Mouse (Mus musculus): Measurements from ENCODE around the gene Olfr555. TPM values are rescaled to one million over a fixed set of nuclear protein-coding genes. Genes with fewer than 3 reads are reported as not detected.
"Not testable (repeated sequence)": the region's sequence is repeated elsewhere in the genome, so short reads cannot be mapped to it uniquely, and the experiment has no call there.

Olfr555 gene
- total RNA-seq (2021) (not detected), polyA plus RNA-seq (2012; rRNA removed) (not detected in 2 replicates)
- long read RNA-seq, result 0 reads

GRCm38 (mm10) chr7:102658523-102658922 is at the start of gene Olfr555:
Gene Olfr555 (plus strand): TSS chr7:102658823.
- Histone ChIP-seq H3K4me3 (no peak within 1 kb of the TSS), H3K27me3 (ENCODE audit: control insufficient read depth, insufficient read depth, low read length) (no peaks in the 10 kb centered on the region), H3K4me1 (ENCODE audit: control insufficient read depth, insufficient read depth, low read length) (no peaks in the 10 kb centered on the region), H3K79me2 (replicated peaks; ENCODE audit: control insufficient read depth, insufficient read depth, low read length) (no peaks in the 10 kb centered on the region), H3K27ac (no peak within 1 kb of the TSS), H3K36me3 (ENCODE audit: control insufficient read depth, insufficient read depth, low read length) (no peaks in the 10 kb centered on the region), H3K9ac (ENCODE audit: low read depth, low read length) (no peak within 1 kb of the TSS)
- WGBS, result 57% methylated on average over 1 of the region's 1 CpGs
- intact Hi-C loops (cut with DNase I), result no loop called here
- DNase-seq, result no peak
- TF ChIP-seq POLR2A (IDR thresholded peaks at IDR 0.05; ENCODE audit: insufficient read depth, low read depth, low read length) (no peak), EP300 (IDR thresholded peaks at IDR 0.05; ENCODE audit: insufficient read depth, low read depth, low read length) (no peak), CTCF (IDR thresholded peaks at IDR 0.05) (no peak)

- no peaks in the 10 kb centered on the region for H3K36me3 ChIP-seq (ENCODE audit: control insufficient read depth, insufficient read depth, low read length)
- no peak for DNase-seq
- intact Hi-C loops (cut with DNase I), result no loop called here
- H3K9ac ChIP-seq (ENCODE audit: low read depth, low read length), result no peak within 1 kb of the TSS
- H3K4me3 ChIP-seq, result no peak within 1 kb of the TSS
- TF ChIP-seq POLR2A (IDR thresholded peaks at IDR 0.05; ENCODE audit: insufficient read depth, low read depth, low read length), result no peak
- no peaks in the 10 kb centered on the region for H3K79me2 ChIP-seq (replicated peaks; ENCODE audit: control insufficient read depth, insufficient read depth, low read length)
- H3K27me3 ChIP-seq (ENCODE audit: control insufficient read depth, insufficient read depth, low read length), result no peaks in the 10 kb centered on the region
- no peak within 1 kb of the TSS for H3K27ac ChIP-seq
- no peaks in the 10 kb centered on the region for H3K4me1 ChIP-seq (ENCODE audit: control insufficient read depth, insufficient read depth, low read length)
Measured at GRCm38 (mm10) chr7:102618118-102618517, 40.5 kb upstream of the Olfr555 start, which contains the start of gene Olfr553. Gene Olfr553 (minus strand): TSS chr7:102618218.

GRCm38 (mm10) chr7:102619608-102620007 is 39.0 kb upstream of the Olfr555 start:
- Histone ChIP-seq H3K4me3 (no peak overlapping the region), H3K9ac (ENCODE audit: low read depth, low read length) (no peak overlapping the region), H3K36me3 (ENCODE audit: control insufficient read depth, insufficient read depth, low read length) (no peaks in the 10 kb centered on the region), H3K79me2 (replicated peaks; ENCODE audit: control insufficient read depth, insufficient read depth, low read length) (no peaks in the 10 kb centered on the region), H3K4me1 (ENCODE audit: control insufficient read depth, insufficient read depth, low read length) (no peaks in the 10 kb centered on the region), H3K27me3 (ENCODE audit: control insufficient read depth, insufficient read depth, low read length) (no peaks in the 10 kb centered on the region), H3K27ac (no peak overlapping the region)
- WGBS, result 22% methylated on average over 5 of the region's 5 CpGs
- DNase-seq, result peak in 1 of 2 experiments; percentile 14
- TF ChIP-seq CTCF (IDR thresholded peaks at IDR 0.05) (no peak), POLR2A (IDR thresholded peaks at IDR 0.05; ENCODE audit: insufficient read depth, low read depth, low read length) (no peak), EP300 (IDR thresholded peaks at IDR 0.05; ENCODE audit: insufficient read depth, low read depth, low read length) (no peak)
- intact Hi-C loops (cut with DNase I), result no loop called here

GRCm38 (mm10) chr7:102620368-102620767 is 38.3 kb upstream of the Olfr555 start:
- DNase-seq; intact Hi-C loops (cut with DNase I): not testable (repeated sequence)
- WGBS, result 83% methylated on average over 19 of the region's 19 CpGs

GRCm38 (mm10) chr7:102636665-102637064 is 22.0 kb upstream of the Olfr555 start:
- no peaks in the 10 kb centered on the region for H3K27me3 ChIP-seq (ENCODE audit: control insufficient read depth, insufficient read depth, low read length)
- H3K4me1 ChIP-seq (ENCODE audit: control insufficient read depth, insufficient read depth, low read length), result no peaks in the 10 kb centered on the region; the same call in 1 of the 2 replicates
- no peaks in the 10 kb centered on the region for H3K36me3 ChIP-seq (ENCODE audit: control insufficient read depth, insufficient read depth, low read length)
- H3K9ac ChIP-seq (ENCODE audit: low read depth, low read length), result no peak overlapping the region
- no peak for DNase-seq
- intact Hi-C loops (cut with DNase I), result no loop called here
- 30% methylated on average over 3 of the region's 3 CpGs for WGBS
- TF ChIP-seq CTCF (IDR thresholded peaks at IDR 0.05) (peak; percentile 76), EP300 (IDR thresholded peaks at IDR 0.05; ENCODE audit: insufficient read depth, low read depth, low read length) (no peak)
- H3K4me3 ChIP-seq, result no peak overlapping the region
- no peaks in the 10 kb centered on the region for H3K79me2 ChIP-seq (replicated peaks; ENCODE audit: control insufficient read depth, insufficient read depth, low read length)
- H3K27ac ChIP-seq, result no peak overlapping the region

More at GRCm38 (mm10) chr7:102620368-102620767, 38.3 kb upstream of the Olfr555 start:
- not testable (repeated sequence) for H3K9ac ChIP-seq (ENCODE audit: low read depth, low read length); H3K4me1 ChIP-seq (ENCODE audit: control insufficient read depth, insufficient read depth, low read length); H3K36me3 ChIP-seq (ENCODE audit: control insufficient read depth, insufficient read depth, low read length); H3K27ac ChIP-seq; H3K79me2 ChIP-seq (replicated peaks; ENCODE audit: control insufficient read depth, insufficient read depth, low read length); H3K4me3 ChIP-seq; H3K27me3 ChIP-seq (ENCODE audit: control insufficient read depth, insufficient read depth, low read length)

- H3K36me3 ChIP-seq (ENCODE audit: control insufficient read depth, insufficient read depth, low read length), result no peaks in the 10 kb centered on the region
- H3K4me1 ChIP-seq (ENCODE audit: control insufficient read depth, insufficient read depth, low read length), result no peaks in the 10 kb centered on the region; the same call in 1 of the 2 replicates
- no peak for DNase-seq
- intact Hi-C loops (cut with DNase I), result no loop called here
- TF ChIP-seq EP300 (IDR thresholded peaks at IDR 0.05; ENCODE audit: insufficient read depth, low read depth, low read length) (no peak), POLR2A (IDR thresholded peaks at IDR 0.05; ENCODE audit: insufficient read depth, low read depth, low read length) (no peak), CTCF (IDR thresholded peaks at IDR 0.05) (no peak)
- no peaks in the 10 kb centered on the region for H3K79me2 ChIP-seq (replicated peaks; ENCODE audit: control insufficient read depth, insufficient read depth, low read length)
- H3K27me3 ChIP-seq (ENCODE audit: control insufficient read depth, insufficient read depth, low read length), result no peaks in the 10 kb centered on the region
- H3K4me3 ChIP-seq, result no peak within 1 kb of the TSS
- no peak within 1 kb of the TSS for H3K27ac ChIP-seq
- no peak within 1 kb of the TSS for H3K9ac ChIP-seq (ENCODE audit: low read depth, low read length)
- WGBS, result 74% methylated on average over 1 of the region's 1 CpGs
Measured at GRCm38 (mm10) chr7:102638132-102638531, 20.5 kb upstream of the Olfr555 start, which contains the start of gene Olfr554. Gene Olfr554 (plus strand): TSS chr7:102638432.

GRCm38 (mm10) chr7:102644945-102645344 is 13.7 kb upstream of the Olfr555 start:
- H3K4me1 ChIP-seq (ENCODE audit: control insufficient read depth, insufficient read depth, low read length); H3K36me3 ChIP-seq (ENCODE audit: control insufficient read depth, insufficient read depth, low read length); H3K4me3 ChIP-seq; H3K27ac ChIP-seq; intact Hi-C loops (cut with DNase I); H3K9ac ChIP-seq (ENCODE audit: low read depth, low read length); H3K79me2 ChIP-seq (replicated peaks; ENCODE audit: control insufficient read depth, insufficient read depth, low read length); H3K27me3 ChIP-seq (ENCODE audit: control insufficient read depth, insufficient read depth, low read length): not testable (repeated sequence)
- peak in 1 of 2 experiments; percentile 21 for DNase-seq
- 41% methylated on average over 4 of the region's 4 CpGs for WGBS
